Mouse (Mus musculus) liver, postnatal 0 days (tissue): Measurements from ENCODE around the gene Mturn.

Source experiments
- CTCF ChIP-seq: sonication (generic); IDR thresholded peaks from 2 replicates; pipeline ENCODE4 v1.5.1; 2016; ENCODE audit warnings: antibody characterized with exemption, low read depth
- EP300 ChIP-seq: IDR thresholded peaks from 2 replicates; pipeline ENCODE4 v1.6.1; 2016; ENCODE audit warnings: antibody characterized with exemption, low read depth, mild to moderate bottlenecking

- TF ChIP-seq CTCF (no peak), EP300 (no peak)
Observed at GRCm38 (mm10) chr6:54729451-54730105, 48.2 kb downstream of the Mturn start.
